Mouse (Mus musculus) intestine, postnatal 0 days (tissue): ENCODE data around the gene Efna2. TPM values are rescaled to one million over a fixed set of nuclear protein-coding genes. Genes with fewer than 3 reads are reported as not detected.

Experiments used
- ATAC-seq: fragments of 200-750 bp; cut with Nextera tagmentation; 2 replicates; pipeline ENCODE4 v1.8.0; 2017; ENCODE audit warnings: mild to moderate bottlenecking, moderate TSS enrichment, moderate library complexity
- H3K27ac ChIP-seq: fragments of 300-500 bp; sonication (generic); 2 replicates; pipeline ENCODE4 v1.5.1; 2014; ENCODE audit warnings: mild to moderate bottlenecking, low read depth, low read length, moderate library complexity
- H3K27me3 ChIP-seq: fragments of 300-500 bp; sonication (generic); replicated peaks from 2 replicates; pipeline ENCODE4 v1.6.1; 2014; ENCODE audit warnings: low read length, mixed read lengths; ENCODE audit not compliant: control insufficient read depth, insufficient read depth
- H3K36me3 ChIP-seq: fragments of 300-500 bp; sonication (generic); 2 replicates; pipeline ENCODE4 v1.6.1; 2014; ENCODE audit warnings: mild to moderate bottlenecking, moderate library complexity; ENCODE audit not compliant: control insufficient read depth, insufficient read depth
- H3K4me1 ChIP-seq: fragments of 300-500 bp; sonication (generic); replicated peaks from 2 replicates; pipeline ENCODE4 v1.6.1; 2014; ENCODE audit warnings: antibody characterized with exemption, low read length, mixed read lengths; ENCODE audit not compliant: control insufficient read depth, insufficient read depth
- H3K4me2 ChIP-seq: fragments of 300-500 bp; sonication (generic); replicated peaks from 2 replicates; pipeline ENCODE4 v1.6.1; 2014; ENCODE audit warnings: low read depth, mild to moderate bottlenecking, moderate library complexity
- H3K4me3 ChIP-seq: fragments of 300-500 bp; sonication (generic); 2 replicates; pipeline ENCODE4 v1.5.1; 2014; ENCODE audit warnings: low read depth, low read length
- H3K9ac ChIP-seq: fragments of 300-500 bp; sonication (generic); 2 replicates; pipeline ENCODE4 v1.6.1; 2014; ENCODE audit warnings: mild to moderate bottlenecking, low read depth, low read length
- H3K9me3 ChIP-seq: fragments of 300-500 bp; sonication (generic); 2 replicates; pipeline ENCODE4 v1.6.1; 2016; ENCODE audit warnings: mixed run types; ENCODE audit not compliant: control insufficient read depth
- CTCF ChIP-seq: sonication (generic); IDR thresholded peaks from 2 replicates; pipeline ENCODE4 v1.5.1; 2016; ENCODE audit warnings: low read depth, mild to moderate bottlenecking, control low read depth, antibody characterized with exemption, moderate library complexity
- WGBS: fragments of 180-500 bp; shearing (Covaris S2); extraction: QIAGEN DNeasy Blood & Tissue Kit; methylation state at CpG from one replicate; pipeline ENCODE4 v1.1.7; 2014; 5-methylcytosine and 5-hydroxymethylcytosine counted together
- polyA plus RNA-seq: library from polyadenylated mRNA; unstranded; fragments of >200 nt; fragmentation: Nextera tagmentation; extraction: Ambion mirVana; gene quantifications from 2 replicates; pipeline ENCODE4 v1.2.1, GENCODE M21; 2015

The Efna2 gene
- polyA plus RNA-seq, 1 experiment from 2014 or later = 3.5 TPM

- no peaks in the 10 kb centered on the region for H3K27me3 ChIP-seq
- WGBS = 2% methylated on average over 33 of the region's 33 CpGs
These were observed 18.6 kb upstream of the Efna2 start for GRCm38 (mm10) chr10:80160455-80161371.

GRCm38 (mm10) chr10:80161522-80162242 is 17.6 kb upstream of the Efna2 start:
- H3K36me3 ChIP-seq = peaks cover 10% of the 10 kb centered on the region
- TF ChIP-seq CTCF = no peak
- no peaks in the 10 kb centered on the region for H3K27me3 ChIP-seq
- 0 out of 2 replicates have a peak, but pooled peaks have one; percentile 2 for ATAC-seq
- peak overlapping the region; percentile 92 for H3K27ac ChIP-seq
- peaks cover 45% of the 10 kb centered on the region for H3K4me1 ChIP-seq
- WGBS = 5% methylated on average over 7 of the region's 7 CpGs
- peak overlapping the region; percentile 27 for H3K9ac ChIP-seq
- H3K4me3 ChIP-seq = peak overlapping the region; percentile 26
- H3K9me3 ChIP-seq = no peaks in the 10 kb centered on the region
- peak overlapping the region; percentile 69 for H3K4me2 ChIP-seq

More at GRCm38 (mm10) chr10:80160455-80161371, 18.6 kb upstream of the Efna2 start:
- Histone ChIP-seq H3K4me1 (peaks cover 43% of the 10 kb centered on the region), H3K9ac (peak overlapping the region; percentile 27), H3K27ac (peak overlapping the region; percentile 92), H3K9me3 (no peaks in the 10 kb centered on the region), H3K4me3 (peak overlapping the region; percentile 26), H3K36me3 (peaks cover 20% of the 10 kb centered on the region), H3K4me2 (peak overlapping the region; percentile 69)
- ATAC-seq = peak; percentile 50
- TF ChIP-seq CTCF = no peak; the same call in 1 of the 2 replicates

GRCm38 (mm10) chr10:80162243-80162608 is 17.1 kb upstream of the Efna2 start:
- no peak for TF ChIP-seq CTCF

GRCm38 (mm10) chr10:80162716-80163299 is 16.5 kb upstream of the Efna2 start:
- no peak for TF ChIP-seq CTCF
- Histone ChIP-seq H3K9ac (no peak overlapping the region), H3K4me2 (no peak overlapping the region), H3K27me3 (no peaks in the 10 kb centered on the region), H3K9me3 (no peaks in the 10 kb centered on the region), H3K4me1 (peaks cover 39% of the 10 kb centered on the region), H3K36me3 (no peaks in the 10 kb centered on the region), H3K27ac (0 out of 2 replicates have a peak overlapping the region, but pooled peaks have one; percentile 92), H3K4me3 (no peak overlapping the region)
- ATAC-seq = no peak
- 76% methylated on average over 6 of the region's 6 CpGs for WGBS

More at GRCm38 (mm10) chr10:80162243-80162608, 17.1 kb upstream of the Efna2 start:
- Histone ChIP-seq H3K27ac (peak overlapping the region; percentile 92; the same call in 1 of the 2 replicates), H3K4me2 (no peak overlapping the region), H3K36me3 (peaks cover 4% of the 10 kb centered on the region), H3K4me3 (no peak overlapping the region), H3K9ac (no peak overlapping the region), H3K9me3 (no peaks in the 10 kb centered on the region), H3K27me3 (no peaks in the 10 kb centered on the region), H3K4me1 (peaks cover 42% of the 10 kb centered on the region)
- WGBS = 84% methylated on average over 3 of the region's 3 CpGs
- ATAC-seq = no peak

GRCm38 (mm10) chr10:80163721-80164120 is 15.6 kb upstream of the Efna2 start:
- Histone ChIP-seq H3K4me3 (no peak overlapping the region), H3K9me3 (no peaks in the 10 kb centered on the region), H3K27me3 (no peaks in the 10 kb centered on the region), H3K4me2 (0 out of 2 replicates have a peak overlapping the region, but pooled peaks have one; percentile 1), H3K36me3 (no peaks in the 10 kb centered on the region), H3K27ac (no peak overlapping the region), H3K9ac (no peak overlapping the region), H3K4me1 (peaks cover 38% of the 10 kb centered on the region)
- no peak for ATAC-seq
- no peak for TF ChIP-seq CTCF
- 68% methylated on average over 8 of the region's 8 CpGs for WGBS
